Mouse (Mus musculus) forebrain, embryonic 11.5 days (tissue): ENCODE data around the gene Vgll2. TPM values are rescaled to one million over a fixed set of nuclear protein-coding genes. Genes with fewer than 3 reads are reported as not detected.

Source experiments
- ATAC-seq: fragments of 200-750 bp; cut with Nextera tagmentation; replicated peaks from 2 replicates; pipeline ENCODE4 v1.8.0; 2017; ENCODE audit warnings: moderate TSS enrichment; ENCODE audit not compliant: low FRiP score
- DNase-seq: peaks from one replicate; pipeline ENCODE4 v3.0.0-alpha.2; 2017; ENCODE audit warnings: low spot score
- H3K27ac ChIP-seq: fragments of 300-500 bp; sonication (generic); 2 replicates; pipeline ENCODE4 v1.5.1; 2014; ENCODE audit warnings: low read depth, low read length
- H3K27me3 ChIP-seq: fragments of 300-500 bp; sonication (generic); 2 replicates; pipeline ENCODE4 v1.6.1; 2014; ENCODE audit warnings: mild to moderate bottlenecking, low read length, mixed read lengths; ENCODE audit not compliant: control insufficient read depth, insufficient read depth
- H3K36me3 ChIP-seq: fragments of 300-500 bp; sonication (generic); 2 replicates; pipeline ENCODE4 v1.6.1; 2014; ENCODE audit warnings: mild to moderate bottlenecking, low read length, moderate library complexity, mixed read lengths; ENCODE audit not compliant: control insufficient read depth, insufficient read depth
- H3K4me1 ChIP-seq: fragments of 300-500 bp; sonication (generic); replicated peaks from 2 replicates; pipeline ENCODE4 v1.6.1; 2014; ENCODE audit warnings: low read length, mixed read lengths; ENCODE audit not compliant: control insufficient read depth, insufficient read depth
- H3K4me2 ChIP-seq: fragments of 300-500 bp; sonication (generic); 2 replicates; pipeline ENCODE4 v1.6.1; 2014; ENCODE audit warnings: low read depth, mild to moderate bottlenecking, low read length, moderate library complexity, mixed read lengths; ENCODE audit not compliant: severe bottlenecking
- H3K4me3 ChIP-seq: fragments of 300-500 bp; sonication (generic); 2 replicates; pipeline ENCODE4 v1.5.1; 2014; ENCODE audit warnings: low read depth, low read length
- H3K9ac ChIP-seq: fragments of 300-500 bp; sonication (generic); 2 replicates; pipeline ENCODE4 v1.6.1; 2014; ENCODE audit warnings: low read length
- H3K9me3 ChIP-seq: fragments of 300-500 bp; sonication (generic); 2 replicates; pipeline ENCODE4 v1.6.1; 2016; ENCODE audit warnings: low read length, mixed read lengths; ENCODE audit not compliant: control insufficient read depth
- WGBS: fragments of 180-500 bp; shearing (Covaris S2); extraction: QIAGEN DNeasy Blood & Tissue Kit; methylation state at CpG from one replicate; pipeline ENCODE4 v1.1.7; 2014; 5-methylcytosine and 5-hydroxymethylcytosine counted together
- microRNA-seq: library from miRNA; unstranded; fragments of <30 nt; microRNA quantifications from one replicate; pipeline ENCODE4, GENCODE M21; 2016; ENCODE audit not compliant: insufficient number of aligned reads
- polyA plus RNA-seq: library from polyadenylated mRNA; unstranded; fragments of >200 nt; fragmentation: Nextera tagmentation; extraction: Ambion mirVana; gene quantifications from 2 replicates; pipeline ENCODE4 v1.2.1, GENCODE M21; 2014

Gene Vgll2
- polyA plus RNA-seq, 1 experiment from 2014 or later, result 1.0 TPM

GRCm38 (mm10) chr10:52039392-52039791, 17.1 kb downstream of the Vgll2 start:
- Histone ChIP-seq H3K27ac (no peak overlapping the region), H3K27me3 (no peaks in the 10 kb centered on the region), H3K4me3 (no peak overlapping the region), H3K4me1 (no peaks in the 10 kb centered on the region), H3K9ac (no peak overlapping the region), H3K9me3 (no peaks in the 10 kb centered on the region), H3K36me3 (no peaks in the 10 kb centered on the region), H3K4me2 (no peak overlapping the region)
- no peak for DNase-seq
- WGBS, result 67% methylated on average over 1 of the region's 1 CpGs
- ATAC-seq, result no peak

GRCm38 (mm10) chr10:52043086-52043485, 20.8 kb downstream of the Vgll2 start:
- H3K4me3 ChIP-seq, result no peak overlapping the region
- ATAC-seq (no peak), DNase-seq (no peak)
- H3K27me3 ChIP-seq, result no peaks in the 10 kb centered on the region
- no peaks in the 10 kb centered on the region for H3K36me3 ChIP-seq
- no peaks in the 10 kb centered on the region for H3K4me1 ChIP-seq
- no peak overlapping the region for H3K27ac ChIP-seq
- no peak overlapping the region for H3K4me2 ChIP-seq
- H3K9ac ChIP-seq, result no peak overlapping the region
- 64% methylated on average over 5 of the region's 5 CpGs for WGBS
- no peaks in the 10 kb centered on the region for H3K9me3 ChIP-seq

- no peak for DNase-seq
- Histone ChIP-seq H3K9ac (no peak overlapping the region), H3K9me3 (no peaks in the 10 kb centered on the region), H3K27ac (no peak overlapping the region), H3K4me2 (no peak overlapping the region), H3K27me3 (no peaks in the 10 kb centered on the region), H3K4me3 (no peak overlapping the region), H3K4me1 (no peaks in the 10 kb centered on the region), H3K36me3 (no peaks in the 10 kb centered on the region)
- ATAC-seq, result no peak
- WGBS, result 86% methylated on average over 3 of the region's 3 CpGs
Observed at GRCm38 (mm10) chr10:52048287-52048686, 26.0 kb downstream of the Vgll2 start.

- Histone ChIP-seq H3K27ac (no peak overlapping the region), H3K9ac (no peak overlapping the region), H3K9me3 (no peaks in the 10 kb centered on the region), H3K4me1 (no peaks in the 10 kb centered on the region), H3K27me3 (no peaks in the 10 kb centered on the region), H3K4me2 (no peak overlapping the region), H3K36me3 (no peaks in the 10 kb centered on the region), H3K4me3 (no peak overlapping the region)
- peak; percentile 61 for DNase-seq
- ATAC-seq, result peak; percentile 58; the same call in 1 of the 2 replicates
Observed at GRCm38 (mm10) chr10:52072482-52072881, 50.2 kb downstream of the Vgll2 start.

Small RNA genes within 50 kb of the gene (microRNA-seq; reads per million reads assigned to microRNA genes)
- gene Gm24084, result not detected

Other genes with a start within 250 kb of the Vgll2 start
- not detected in 2 replicates for gene Ros1, start 172.7 kb downstream of the Vgll2 start, polyA plus RNA-seq
- 22.0 and 23.9 TPM in 2 replicates for gene Dcbld1, start 211.1 kb downstream of the Vgll2 start, polyA plus RNA-seq